Mouse (Mus musculus): ENCODE measurements around the gene Olfr1414. TPM values are rescaled to one million over a fixed set of nuclear protein-coding genes. Genes with fewer than 3 reads are reported as not detected.
A peak's percentile ranks its signal among the peaks of the same experiment; 100 is the strongest.

The Olfr1414 gene
- total and polyA plus RNA-seq, 3 experiments, result 0.25 TPM; not detected in 2

DNA sequence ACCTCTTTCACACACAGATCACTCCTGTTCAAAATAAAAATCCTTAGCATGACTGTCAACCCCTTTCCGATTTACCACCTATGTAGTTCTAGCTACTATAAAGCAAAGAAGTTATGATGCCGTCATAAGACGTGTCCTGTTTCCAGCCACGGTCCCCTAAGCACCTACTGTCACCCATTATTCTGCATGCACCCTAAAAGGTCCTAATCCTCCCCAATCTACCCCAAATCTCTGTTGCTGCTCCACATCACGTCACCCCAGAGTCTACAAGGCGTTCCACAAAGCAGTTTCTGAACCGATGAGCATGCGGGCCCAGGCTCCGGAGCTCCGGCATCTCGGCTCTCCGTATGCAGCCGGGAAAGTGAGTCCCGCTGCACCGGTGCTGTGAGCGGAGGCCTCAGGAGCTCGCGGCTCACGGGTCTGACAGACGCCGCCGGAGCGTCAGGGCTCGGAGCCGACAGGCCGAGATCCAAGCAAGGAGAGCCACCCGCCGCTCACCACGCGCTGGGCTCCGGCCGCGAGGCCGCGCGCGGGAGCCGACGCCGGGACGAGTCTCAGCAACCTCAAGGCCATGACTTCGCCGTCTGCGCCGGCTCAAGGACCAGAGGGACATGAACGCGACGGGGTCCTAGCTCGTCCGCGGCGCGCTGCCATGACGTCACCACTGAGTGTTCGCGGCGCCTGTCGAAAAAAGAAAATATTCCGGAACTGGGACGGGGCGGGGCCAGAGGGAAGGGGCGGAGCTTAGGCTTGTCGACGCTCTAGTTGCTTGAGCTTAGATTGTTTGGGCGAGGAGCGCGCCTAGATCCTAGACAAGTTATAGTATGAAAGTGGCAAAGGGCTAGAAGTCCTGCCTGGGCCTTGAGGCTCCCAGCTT is 45.1 kb downstream of the Olfr1414 start, which contains the start of gene Ndufa10 (continued):
- peak; percentile 60; the same call in 1 of the 2 replicates for TF ChIP-seq GABPA (IDR thresholded peaks at IDR 0.05; ENCODE audit: insufficient replicate concordance, low read depth, low read length)
- no peak; the same call in 1 of the 2 replicates for TF ChIP-seq ETS1 (conservative IDR thresholded peaks at IDR 0.05; ENCODE audit: low read depth, low read length)
- no peak for TF ChIP-seq CHD1 (IDR thresholded peaks at IDR 0.05; ENCODE audit: low read depth, low read length)
- TF ChIP-seq POLR2A (IDR thresholded peaks at IDR 0.05; ENCODE audit: low read depth, low read length), result peak; percentile 80
- peak; percentile 93 for TF ChIP-seq KAT2A (IDR thresholded peaks at IDR 0.05; ENCODE audit: insufficient replicate concordance, low read length)
- peak; percentile 90 for TF ChIP-seq MAX (IDR thresholded peaks at IDR 0.05; ENCODE audit: low read length)
- TF ChIP-seq MAFK (IDR thresholded peaks at IDR 0.05; ENCODE audit: insufficient replicate concordance, low read length), result no peak
- peak; percentile 66 for TF ChIP-seq JUN (IDR thresholded peaks at IDR 0.05; ENCODE audit: insufficient read depth, low read depth, low read length)
- no peak for TF ChIP-seq RCOR1 (conservative IDR thresholded peaks at IDR 0.05; ENCODE audit: low read depth, low read length)

DNA sequence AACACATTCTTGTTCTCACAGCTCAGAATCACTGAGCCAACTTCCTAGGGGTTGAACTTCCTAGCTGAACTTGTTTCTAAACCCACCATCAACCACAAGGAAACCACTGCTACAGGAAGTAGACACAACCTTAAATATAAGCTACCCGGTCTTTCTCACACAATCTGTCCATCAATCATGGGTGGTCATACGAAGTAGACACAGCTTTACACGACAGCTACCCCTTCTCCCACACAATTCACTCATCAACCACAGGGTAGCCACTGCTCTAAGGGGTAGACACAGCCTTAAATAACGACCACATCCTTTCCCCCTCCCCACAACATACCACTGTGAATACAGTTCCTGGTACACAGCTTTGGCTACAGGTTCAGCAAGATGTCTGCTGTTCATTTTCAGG is 49.6 kb downstream of the Olfr1414 start:
- H3K9me3 ChIP-seq (replicated peaks; ENCODE audit: low read length), result no peaks in the 10 kb centered on the region
- no peak overlapping the region for H3K4me3 ChIP-seq (replicated peaks in 1 of 3; ENCODE audit: low read depth in 2 of 3, low read length in 2 of 3, poor library complexity in 1 of 3)
- no peak overlapping the region for H3K27ac ChIP-seq (ENCODE audit: insufficient read depth, low read depth)
- dilution Hi-C loops (cut with MboI; ENCODE audit: extremely low pct_ligation_motif_present, extremely low pct_unique_long_range_greater_than_20kb, low sequenced_read_pairs) (no loop called here), in situ Hi-C loops (cut with MboI; ENCODE audit: low pct_ligation_motif_present, low pct_unique_long_range_greater_than_20kb, low sequenced_read_pairs) (no loop called here)
- peaks cover 0 to 11% of the 10 kb centered on the region in 2 experiments; a peak in 2 of 4 replicates for H3K4me1 ChIP-seq (ENCODE audit: control insufficient read depth in 1 of 2, insufficient read depth in 2 of 2)
- no peak overlapping the region for H3K4me2 ChIP-seq (ENCODE audit: insufficient read depth, low read depth, poor library complexity, severe bottlenecking)
- peaks cover 15% of the 10 kb centered on the region for H3K79me2 ChIP-seq (replicated peaks; ENCODE audit: control insufficient read depth, extremely low read depth, insufficient read depth, poor library complexity, severe bottlenecking)
- TF ChIP-seq E2F4 (IDR thresholded peaks at IDR 0.05; ENCODE audit: insufficient replicate concordance, low read depth, low read length) (no peak), MEF2A (IDR thresholded peaks at IDR 0.05; ENCODE audit: borderline replicate concordance, low read depth, low read length) (no peak), ZNF384 (IDR thresholded peaks at IDR 0.05; ENCODE audit: low read depth, low read length) (no peak), CHD1 (IDR thresholded peaks at IDR 0.05; ENCODE audit: low read depth, low read length) (no peak), RCOR1 (conservative IDR thresholded peaks at IDR 0.05; ENCODE audit: low read depth, low read length) (no peak), POLR2AphosphoS2 (IDR thresholded peaks at IDR 0.05; ENCODE audit: low read depth, low read length) (no peak)
- peaks cover 54 to 78% of the 10 kb centered on the region in 2 experiments for H3K36me3 ChIP-seq (replicated peaks in 1 of 2; ENCODE audit: control insufficient read depth in 1 of 2, insufficient read depth in 1 of 2, low read length in 1 of 2)
- DNase-seq (ENCODE audit: extremely low read depth), result no peak
- H3K27me3 ChIP-seq (replicated peaks), result no peaks in the 10 kb centered on the region
- H3K9ac ChIP-seq (ENCODE audit: insufficient read depth, low read depth), result no peak overlapping the region

GRCm38 (mm10) chr1:92458416-92458815 is 60.0 kb downstream of the Olfr1414 start:
- Histone ChIP-seq H3K9ac (ENCODE audit: insufficient read depth, low read depth) (no peak overlapping the region), H3K27me3 (replicated peaks) (no peaks in the 10 kb centered on the region), H3K79me2 (replicated peaks; ENCODE audit: control insufficient read depth, extremely low read depth, insufficient read depth, poor library complexity, severe bottlenecking) (no peaks in the 10 kb centered on the region), H3K4me3 (replicated peaks in 1 of 3; ENCODE audit: low read depth in 2 of 3, low read length in 2 of 3, poor library complexity in 1 of 3) (no peak overlapping the region), H3K36me3 (replicated peaks in 1 of 2; ENCODE audit: control insufficient read depth in 1 of 2, insufficient read depth in 1 of 2, low read length in 1 of 2) (peaks cover 65 to 92% of the 10 kb centered on the region in 2 experiments), H3K27ac (ENCODE audit: insufficient read depth, low read depth) (no peak overlapping the region), H3K9me3 (replicated peaks; ENCODE audit: low read length) (peaks cover 2% of the 10 kb centered on the region), H3K4me2 (ENCODE audit: insufficient read depth, low read depth, poor library complexity, severe bottlenecking) (no peak overlapping the region), H3K4me1 (ENCODE audit: control insufficient read depth in 1 of 2, insufficient read depth in 2 of 2) (no peaks in the 10 kb centered on the region)
- in situ Hi-C loops (cut with MboI; ENCODE audit: low pct_ligation_motif_present, low pct_unique_long_range_greater_than_20kb, low sequenced_read_pairs), result no loop called here
- DNase-seq (ENCODE audit: extremely low read depth), result no peak
- TF ChIP-seq USF1 (IDR thresholded peaks at IDR 0.05; ENCODE audit: low read depth, low read length), result no peak
- dilution Hi-C loops (cut with MboI; ENCODE audit: extremely low pct_ligation_motif_present, extremely low pct_unique_long_range_greater_than_20kb, low sequenced_read_pairs), result no loop called here

All from CH12.LX (cell line).